Mouse (Mus musculus) MEL (cell line): ENCODE results near the gene March10.

ENCODE experiments used
- CHD1 ChIP-seq: IDR thresholded peaks from 2 replicates; pipeline ENCODE4 v1.6.1; 2012; ENCODE audit warnings: low read depth, mild to moderate bottlenecking, inconsistent platforms, low read length, improper control_type of control experiment
- CTCF ChIP-seq, 3 experiments: IDR thresholded peaks in 2 of 3; conservative IDR thresholded peaks in 1 of 3; 2 replicates each; pipeline ENCODE4 v1.5.1; 2011 to 2012; ENCODE audit warnings: low read length in 3 of 3, low read depth in 2 of 3, mild to moderate bottlenecking in 2 of 3, improper control_type of control experiment in 1 of 3, inconsistent platforms in 1 of 3, mixed read lengths in 1 of 3, moderate library complexity in 1 of 3; ENCODE audit not compliant: control insufficient read depth in 1 of 3, insufficient read depth in 1 of 3, poor library complexity in 1 of 3, severe bottlenecking in 1 of 3
- E2F4 ChIP-seq: IDR thresholded peaks from 2 replicates; pipeline ENCODE4 v1.6.1; 2011; ENCODE audit warnings: low read depth, low read length, improper control_type of control experiment, borderline replicate concordance
- ELF1 ChIP-seq: IDR thresholded peaks from 2 replicates; pipeline ENCODE4 v1.6.1; 2014; ENCODE audit warnings: low read depth, mild to moderate bottlenecking, inconsistent platforms, low read length, improper control_type of control experiment, moderate library complexity
- MAZ ChIP-seq: IDR thresholded peaks from 2 replicates; pipeline ENCODE4 v1.6.1; 2012; ENCODE audit warnings: low read depth, mild to moderate bottlenecking, inconsistent platforms, low read length, improper control_type of control experiment
- NELFE ChIP-seq: IDR thresholded peaks from 2 replicates; pipeline ENCODE4 v1.6.1; 2011; ENCODE audit warnings: low read depth, low read length, improper control_type of control experiment
- POLR2A ChIP-seq, 2 experiments: IDR thresholded peaks; 2 replicates each; pipeline ENCODE4 v1.6.1; 2011 to 2012; ENCODE audit warnings: low read length in 2 of 2, mild to moderate bottlenecking in 2 of 2, control low read depth in 1 of 2, improper control_type of control experiment in 1 of 2, low read depth in 1 of 2, moderate library complexity in 1 of 2; ENCODE audit not compliant: control insufficient read depth in 1 of 2, insufficient read depth in 1 of 2, poor library complexity in 1 of 2
- RCOR1 ChIP-seq: IDR thresholded peaks from 2 replicates; pipeline ENCODE4 v1.6.1; 2012; ENCODE audit warnings: low read depth, mild to moderate bottlenecking, inconsistent platforms, low read length, improper control_type of control experiment
- TAL1 ChIP-seq: IDR thresholded peaks from 2 replicates; pipeline ENCODE4 v1.6.1; 2012; ENCODE audit warnings: mild to moderate bottlenecking, inconsistent platforms, low read length, moderate library complexity, mixed read lengths
- TBP ChIP-seq: IDR thresholded peaks from 2 replicates; pipeline ENCODE4 v1.8.0; 2011; ENCODE audit warnings: low read depth, low read length, improper control_type of control experiment
- USF1 ChIP-seq: IDR thresholded peaks from 2 replicates; pipeline ENCODE4 v1.6.1; 2014; ENCODE audit warnings: low read depth, mild to moderate bottlenecking, inconsistent platforms, low read length, improper control_type of control experiment, moderate library complexity

GRCm38 (mm10) chr11:105492392-105492791 lies 35.9 kb upstream of the March10 start:
- TF ChIP-seq POLR2A (IDR thresholded peaks at IDR 0.05; ENCODE audit: control insufficient read depth in 1 of 2, insufficient read depth in 1 of 2, low read depth in 1 of 2, low read length in 2 of 2, poor library complexity in 1 of 2) (no peak), NELFE (no peak), CTCF (IDR thresholded peaks at IDR 0.05 in 2 of 3, conservative IDR thresholded peaks at IDR 0.05 in 1 of 3; ENCODE audit: control insufficient read depth in 1 of 3, insufficient read depth in 1 of 3, low read depth in 2 of 3, low read length in 3 of 3, poor library complexity in 1 of 3, severe bottlenecking in 1 of 3) (no peak), TAL1 (no peak), USF1 (no peak), E2F4 (no peak), RCOR1 (no peak), MAZ (no peak), ELF1 (no peak), CHD1 (no peak), TBP (no peak)
